Mouse (Mus musculus) erythroblast, adult 5-6 weeks (primary cell): Measurements from ENCODE around the gene Dock1. TPM values are rescaled to one million over a fixed set of nuclear protein-coding genes. Genes with fewer than 3 reads are reported as not detected.

Experiments used
- ATAC-seq: replicated peaks from 2 replicates; pipeline ENCODE4 v1.8.0; 2016; ENCODE audit warnings: moderate number of reproducible peaks, mild to moderate bottlenecking, moderate TSS enrichment, inconsistent platforms; ENCODE audit not compliant: poor library complexity, low FRiP score, severe bottlenecking
- total RNA-seq, 2 experiments: library from RNA; stranded (forward) in 1 of 2; stranded (reverse) in 1 of 2; fragments of 150-400 nt in 1 of 2; fragments of 200-764, 138-1000 nt in 1 of 2; gene quantifications; 2 replicates each; pipeline versions ENCODE4 v1.2.3 to v1.2.4; 2015 to 2017; ENCODE audit warnings: low replicate concordance in 2 of 2

The Dock1 gene
- total RNA-seq, 2 experiments from 2014 or later, result 3.1 to 3.8 TPM

DNA sequence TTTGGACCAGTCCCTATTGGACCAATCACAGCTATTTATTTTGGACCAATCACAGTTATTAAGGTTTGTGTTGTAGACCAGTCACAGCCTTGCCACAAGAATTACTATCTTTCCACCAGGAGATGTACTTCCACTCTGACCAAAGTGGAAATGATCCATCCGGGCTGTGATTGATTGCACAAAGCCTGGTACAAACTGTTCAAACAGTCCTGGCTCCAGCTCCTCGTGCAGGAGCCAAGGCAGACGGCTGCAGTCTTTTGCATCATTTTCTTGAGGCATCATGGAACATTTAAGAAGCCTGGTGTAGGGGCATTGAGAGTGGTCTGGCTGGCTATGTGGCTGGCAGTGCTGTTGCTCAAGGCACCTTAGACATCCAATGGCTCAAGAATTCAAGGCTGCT, 358.7 kb downstream of the Dock1 start:
- ATAC-seq, result no peak

DNA sequence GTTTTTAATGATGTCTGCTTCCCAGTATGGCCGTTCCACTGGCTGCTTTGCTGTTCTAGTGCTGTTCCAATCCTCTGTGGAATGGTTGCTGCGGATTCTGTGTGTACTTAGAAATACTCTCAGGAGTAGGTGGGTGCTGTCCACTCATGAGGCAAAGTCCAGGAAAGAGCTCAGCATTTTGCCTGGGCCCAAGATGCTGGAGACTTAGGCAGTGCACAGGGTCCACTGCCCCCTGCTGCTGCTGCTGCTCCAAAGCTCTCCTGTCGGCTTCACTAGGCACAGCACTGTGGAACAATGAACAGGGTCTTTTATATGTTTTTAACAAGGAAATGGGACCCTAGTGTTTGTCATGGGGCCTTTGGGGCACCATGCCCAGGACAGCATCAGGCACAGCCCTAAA, 361.0 kb downstream of the Dock1 start:
- no peak for ATAC-seq

DNA sequence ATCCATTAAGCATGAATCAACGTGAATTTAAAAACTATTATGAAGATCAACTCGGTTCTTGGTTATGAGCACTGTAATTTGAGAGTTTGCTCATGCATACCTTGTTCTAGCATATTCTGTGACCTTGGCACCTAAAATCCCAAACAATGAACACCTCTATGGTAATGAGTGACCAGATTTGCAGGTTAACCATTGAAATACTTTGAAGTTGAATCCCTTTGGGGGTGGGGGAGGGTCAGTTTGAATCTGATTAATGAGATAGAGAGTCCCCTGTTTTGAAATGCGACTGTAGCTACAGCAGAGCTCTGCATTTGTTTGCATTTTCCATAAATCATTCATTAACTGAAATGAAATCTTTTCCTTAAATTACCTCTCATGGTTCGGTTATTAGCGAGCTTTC, 364.4 kb downstream of the Dock1 start:
- ATAC-seq, result no peak

DNA sequence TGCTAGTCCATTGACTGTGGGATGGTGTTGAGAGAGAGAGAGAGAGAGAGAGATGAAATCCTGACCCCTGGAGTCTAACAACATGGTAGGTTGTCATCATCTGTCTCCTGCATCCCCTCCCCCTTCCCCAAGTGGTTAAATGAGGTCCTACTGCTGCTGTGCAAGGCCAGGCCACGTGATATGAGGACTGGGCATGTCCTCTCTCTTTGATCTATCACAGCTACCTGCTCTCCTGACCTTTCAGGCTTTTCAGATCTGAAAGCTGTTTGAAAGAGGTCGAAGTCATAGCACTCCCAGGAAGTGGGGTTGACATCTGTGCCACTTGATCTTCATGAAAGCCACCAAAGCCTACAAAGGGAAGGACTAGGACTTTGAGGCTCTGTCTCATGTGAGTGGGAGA, 365.2 kb downstream of the Dock1 start:
- no peak for ATAC-seq

DNA sequence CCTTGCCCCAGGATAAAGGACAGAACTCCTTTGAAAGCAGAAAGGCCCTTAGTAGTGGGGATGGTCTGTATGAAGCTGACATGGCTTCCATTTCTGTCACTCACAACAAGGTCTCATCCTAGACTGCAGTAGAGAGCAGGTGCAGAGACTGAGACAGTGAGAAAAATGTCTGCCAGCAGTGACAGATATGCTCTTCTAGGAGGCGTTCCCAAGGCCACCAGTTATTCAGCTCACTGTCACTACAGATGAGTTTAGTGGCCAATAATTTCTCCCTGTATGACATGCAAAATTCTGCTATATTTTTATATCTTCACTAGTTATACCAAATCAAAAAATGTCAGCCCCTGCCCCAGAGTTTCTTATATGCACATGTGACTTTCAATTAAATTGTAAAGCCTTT, 368.5 kb downstream of the Dock1 start:
- ATAC-seq, result no peak

DNA sequence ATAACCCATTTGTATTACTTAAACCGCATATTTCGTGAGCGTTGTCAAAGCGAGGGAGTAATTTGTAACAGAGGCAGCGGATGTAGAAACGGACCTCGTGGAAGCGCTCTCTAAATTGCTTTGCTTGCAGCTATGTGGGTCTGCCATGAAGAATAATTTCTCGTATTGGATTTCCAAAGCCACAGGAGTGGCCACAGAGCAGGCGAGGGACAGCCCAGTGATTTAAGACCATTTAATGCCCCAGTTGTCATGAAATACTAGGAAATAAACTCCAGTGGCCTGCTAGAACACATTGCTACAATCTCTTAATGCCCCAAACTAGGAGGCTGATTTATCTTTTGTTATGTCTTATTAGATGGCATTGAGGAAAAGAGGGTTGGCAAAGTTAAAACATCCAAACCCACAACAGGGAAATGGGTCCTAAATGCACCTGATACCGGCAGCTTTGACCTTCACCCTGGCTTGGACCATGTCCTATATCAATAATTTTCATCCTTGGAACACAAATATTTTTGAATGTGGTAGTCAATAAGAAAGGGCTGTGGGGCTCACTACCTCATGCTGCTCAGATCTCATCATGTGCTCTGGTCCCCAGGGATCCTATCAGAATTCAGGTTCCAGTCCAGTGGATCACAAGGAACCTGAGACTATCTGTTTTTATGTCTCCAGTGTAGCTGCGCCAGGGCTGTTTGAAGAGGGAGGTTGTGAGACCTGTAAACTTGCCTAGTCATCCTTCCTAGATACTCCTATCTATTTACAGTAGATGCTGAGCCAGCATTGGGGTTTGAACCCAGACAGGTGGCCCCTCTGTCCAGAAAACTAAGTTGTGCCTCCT, 373.7 kb downstream of the Dock1 start:
- ATAC-seq, result no peak

DNA sequence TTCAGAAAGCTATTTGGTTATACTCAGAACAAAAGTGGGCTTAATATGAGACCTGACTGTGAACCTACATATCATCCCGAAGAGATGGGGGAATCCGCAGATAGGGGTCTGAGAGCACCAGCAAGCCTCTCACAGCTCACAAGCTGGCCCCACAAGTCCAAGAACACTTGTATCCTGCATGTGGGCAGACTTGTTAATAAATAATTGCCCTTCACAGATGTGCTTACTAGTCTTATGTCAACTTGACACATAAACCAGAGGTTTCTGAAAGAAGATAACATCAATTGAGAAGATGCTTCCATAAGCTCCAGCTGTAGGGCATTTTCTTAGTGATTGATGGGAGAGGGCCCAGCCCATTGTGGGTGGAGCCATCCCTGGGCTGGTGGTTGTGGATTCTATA, 379.0 kb downstream of the Dock1 start:
- no peak for ATAC-seq

DNA sequence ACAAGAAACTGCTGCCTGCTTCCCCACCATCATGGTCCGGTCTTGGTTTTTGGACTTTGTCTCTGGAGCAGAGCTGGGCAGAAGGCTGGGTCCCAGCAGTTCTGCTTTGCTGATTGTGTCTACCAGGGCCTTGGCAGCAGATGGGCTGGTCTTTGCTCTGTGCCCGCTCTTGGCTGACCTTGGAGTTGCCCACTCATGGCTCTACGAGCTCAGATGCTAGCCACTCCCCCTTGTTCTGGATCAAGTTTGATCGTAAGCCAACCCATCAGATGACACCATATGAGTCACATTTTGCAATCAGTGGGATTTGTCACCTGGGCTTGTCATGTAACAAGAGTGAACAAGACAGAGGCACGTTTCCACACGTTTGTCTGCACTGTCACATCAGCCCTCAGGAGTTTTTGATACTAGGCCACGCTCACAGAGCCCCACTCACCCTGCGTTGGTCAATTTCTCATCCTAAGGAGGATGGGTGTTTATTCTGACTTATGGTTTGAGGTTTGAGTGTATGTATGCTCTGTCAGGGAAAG, 382.8 kb downstream of the Dock1 start:
- ATAC-seq, result no peak

DNA sequence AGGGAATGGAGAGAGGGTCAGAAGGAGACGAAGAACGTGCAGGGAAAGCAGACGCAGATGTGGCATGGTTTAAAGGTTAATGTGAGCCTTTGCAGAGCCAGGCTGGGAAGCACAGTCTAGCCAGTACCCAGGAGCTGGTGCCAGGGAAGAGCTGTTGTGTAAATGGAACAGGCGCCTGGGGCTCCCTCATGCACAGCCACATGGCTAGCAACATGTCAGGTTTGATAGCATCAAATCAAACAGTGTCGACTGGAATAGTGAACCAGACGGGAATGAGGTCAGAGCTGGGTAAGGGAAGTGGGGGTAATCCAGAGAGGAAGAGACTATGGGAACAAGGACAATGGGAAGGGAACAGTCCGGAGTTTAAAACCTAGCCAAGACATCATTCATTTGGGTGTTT, 384.2 kb downstream of the Dock1 start:
- no peak for ATAC-seq

DNA sequence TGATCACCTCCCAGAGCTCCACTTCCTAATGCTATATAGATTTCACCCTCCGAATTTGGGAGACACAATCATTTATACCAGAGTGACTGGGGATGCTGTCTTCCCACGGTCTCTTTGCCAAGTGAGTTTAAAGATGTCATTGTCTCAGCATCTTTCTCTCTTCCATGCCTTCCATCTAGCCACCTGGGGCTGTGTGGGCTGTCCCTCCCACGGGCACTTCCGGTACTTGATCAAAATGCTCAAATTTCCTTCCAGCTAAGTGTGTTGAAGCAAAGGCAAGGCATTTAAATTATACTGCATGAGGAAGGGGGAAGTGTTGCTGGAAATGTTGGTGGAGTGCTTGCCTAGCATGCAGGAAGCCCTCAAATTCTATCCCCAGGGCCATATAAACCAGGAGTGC, 388.6 kb downstream of the Dock1 start:
- no peak for ATAC-seq

DNA sequence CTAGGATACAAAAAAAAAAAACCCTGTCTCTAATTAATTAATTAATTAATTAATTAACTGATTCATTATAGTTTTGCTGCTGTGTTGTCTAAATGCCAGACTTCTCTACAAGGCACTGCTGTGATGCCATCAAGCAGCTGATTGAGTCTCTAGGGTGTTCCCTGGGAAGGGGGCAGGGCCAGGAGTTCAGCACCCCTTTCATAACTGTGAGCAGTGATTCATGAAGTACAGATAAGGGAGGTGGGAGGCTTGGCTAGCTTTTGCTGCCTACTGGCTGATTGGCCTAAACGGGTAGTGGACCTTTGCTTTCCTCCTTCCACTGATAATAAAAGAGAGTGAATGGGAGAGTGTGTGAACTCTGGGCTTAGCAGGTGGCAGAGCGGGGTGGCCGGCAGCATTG, 389.1 kb downstream of the Dock1 start:
- ATAC-seq, result no peak

DNA sequence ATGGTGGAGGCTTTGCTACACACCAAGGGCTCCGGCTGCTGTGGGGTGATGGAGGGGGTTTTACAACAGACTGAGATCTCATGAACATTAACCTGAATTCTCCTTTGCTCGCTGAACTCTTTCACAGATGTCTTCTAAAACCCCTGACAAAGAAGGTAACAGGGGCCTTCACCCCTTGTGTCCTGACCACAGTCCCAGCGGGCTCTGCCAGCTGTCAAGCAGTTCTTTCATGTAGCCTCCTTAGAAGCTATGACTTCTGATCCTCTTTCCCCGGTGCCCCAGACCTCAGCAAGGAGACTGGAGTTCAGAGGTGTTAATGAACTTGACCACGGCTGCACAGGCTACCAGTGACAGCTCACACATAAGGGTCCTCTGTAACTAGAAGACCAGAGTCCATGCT, 393.4 kb downstream of the Dock1 start:
- ATAC-seq, result no peak

DNA sequence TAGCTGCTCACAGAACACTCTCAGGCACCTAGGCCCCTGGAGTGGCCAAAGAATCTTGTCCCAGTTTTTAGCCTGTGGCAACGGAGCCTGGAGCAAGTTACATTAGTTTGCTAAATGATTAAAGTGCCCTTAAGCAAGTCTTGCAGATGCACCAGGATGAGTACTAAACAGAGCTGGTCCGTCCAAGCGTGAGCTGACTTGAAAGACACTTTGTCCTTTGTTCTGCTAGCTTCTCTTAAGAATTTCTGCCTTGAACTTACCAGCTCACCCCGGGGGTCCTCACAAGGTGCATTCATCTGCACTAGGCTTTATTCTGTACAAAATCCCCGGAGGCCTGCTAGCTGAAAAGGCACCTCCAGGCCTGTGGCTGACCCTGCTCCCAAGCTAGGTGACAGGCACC, 394.8 kb downstream of the Dock1 start:
- no peak for ATAC-seq

DNA sequence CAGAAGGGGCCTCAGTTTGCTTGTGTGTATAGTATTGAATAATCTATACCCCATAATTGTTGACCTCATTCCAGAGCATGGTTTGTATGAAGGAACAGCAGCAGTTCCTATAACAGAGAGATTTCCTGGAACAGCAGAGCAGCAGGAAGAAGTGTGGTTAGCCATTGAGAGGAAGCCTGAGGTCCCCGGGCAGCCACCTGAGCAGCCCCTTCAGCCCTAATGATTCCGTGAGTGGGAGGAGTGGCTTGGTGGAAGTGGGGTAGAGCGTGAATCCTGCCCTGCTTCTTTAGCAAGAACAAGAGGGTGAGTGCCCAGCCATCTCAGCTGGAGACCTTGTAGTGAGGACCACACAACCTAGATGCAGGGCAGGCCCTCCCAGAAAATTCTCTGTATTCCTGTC, 398.4 kb downstream of the Dock1 start:
- no peak for ATAC-seq

DNA sequence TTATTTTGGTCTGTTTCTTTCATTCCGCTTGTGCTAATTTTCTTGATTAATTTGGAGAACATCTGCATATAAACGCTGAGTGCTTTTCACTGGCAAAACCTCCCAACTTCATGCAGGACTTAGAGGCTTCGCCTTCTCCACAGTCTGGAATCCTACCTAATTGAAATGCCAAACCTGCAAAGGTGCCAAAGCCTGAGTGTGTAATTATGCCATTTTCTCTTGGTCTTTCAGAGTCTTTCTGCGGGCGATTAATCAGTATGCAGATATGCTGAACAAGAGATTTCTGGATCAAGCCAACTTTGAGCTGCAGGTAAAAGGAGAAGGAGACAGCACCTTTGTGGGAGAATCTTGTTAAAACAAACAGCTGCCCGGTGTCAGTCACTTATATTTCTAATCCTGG, 406.4 kb downstream of the Dock1 start:
- ATAC-seq, result no peak

DNA sequence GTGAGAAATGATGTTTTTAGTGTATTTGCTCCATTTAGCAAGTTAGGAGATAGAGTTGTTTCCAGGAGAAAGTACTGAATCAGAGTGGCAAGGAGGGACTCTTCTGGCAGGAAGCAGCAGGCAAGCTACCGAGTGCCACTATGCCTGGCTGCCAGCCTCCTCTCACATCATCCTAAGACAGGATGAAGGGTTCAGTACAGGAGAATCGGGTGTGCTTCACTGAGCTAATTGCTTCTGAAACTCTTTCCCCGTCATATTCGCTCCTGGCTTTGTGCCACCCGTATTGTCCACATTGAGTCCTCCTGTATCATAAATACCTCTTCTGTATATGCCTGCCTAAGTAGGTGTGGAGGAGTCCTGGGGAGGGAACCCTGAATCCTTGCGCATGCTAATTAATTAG, 406.9 kb downstream of the Dock1 start:
- no peak for ATAC-seq

DNA sequence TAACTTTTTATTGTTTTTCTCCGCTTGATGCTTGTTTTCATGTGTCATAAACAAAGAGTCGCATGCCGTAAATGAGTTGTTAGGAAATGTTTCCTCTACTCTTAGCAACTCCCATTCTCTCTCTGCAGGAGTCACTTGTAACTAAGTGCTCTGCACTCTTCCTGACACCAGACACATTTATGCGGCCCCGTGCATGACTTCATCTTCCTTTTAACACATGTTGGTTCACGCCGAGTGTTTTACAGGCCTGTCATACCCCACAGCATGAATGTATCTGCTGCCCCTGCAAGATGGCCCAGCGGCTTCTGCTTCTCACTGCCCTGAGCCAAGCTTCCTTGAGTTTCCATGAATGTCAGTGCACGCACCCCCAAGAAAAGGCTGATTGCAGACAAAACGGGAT, 407.4 kb downstream of the Dock1 start:
- ATAC-seq, result no peak

DNA sequence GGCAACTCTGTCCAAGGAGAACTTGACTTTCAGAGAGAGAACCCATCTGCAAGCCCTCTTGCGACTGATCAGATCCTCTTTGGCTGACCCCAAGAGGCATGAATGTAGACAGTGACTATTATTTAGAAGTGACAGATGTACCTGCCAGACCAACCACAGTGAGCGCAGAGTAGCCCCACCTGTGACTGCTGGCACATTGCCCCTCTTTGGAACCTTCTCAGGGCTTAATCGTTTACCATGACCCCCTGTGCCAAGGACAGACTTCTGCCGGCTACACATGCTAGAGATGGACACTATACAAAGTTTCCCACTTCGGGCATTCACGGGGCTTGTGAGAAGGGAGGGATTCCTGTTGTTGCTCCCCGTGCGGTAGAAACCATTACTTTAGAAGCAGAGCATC, 413.0 kb downstream of the Dock1 start:
- no peak for ATAC-seq

DNA sequence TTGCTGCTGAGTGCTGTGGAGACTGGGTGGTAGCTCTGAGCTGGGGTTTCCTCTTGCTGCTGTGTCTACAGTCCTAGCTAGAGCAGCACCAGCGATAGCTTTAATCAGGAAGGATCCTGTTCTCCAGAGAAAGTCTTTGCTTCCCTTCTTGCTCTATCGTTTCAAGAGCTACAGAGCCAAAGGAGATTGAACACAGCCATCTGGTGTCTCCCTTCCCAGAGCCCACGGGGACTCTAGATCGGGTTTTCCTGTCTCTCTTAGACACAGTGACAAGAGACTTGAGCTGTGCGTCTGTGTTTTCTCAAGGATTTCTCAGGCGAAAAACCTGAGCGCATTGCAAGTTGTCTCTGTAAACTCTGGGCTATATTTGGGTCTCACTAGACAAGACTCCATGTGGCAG, 413.6 kb downstream of the Dock1 start:
- no peak for ATAC-seq

DNA sequence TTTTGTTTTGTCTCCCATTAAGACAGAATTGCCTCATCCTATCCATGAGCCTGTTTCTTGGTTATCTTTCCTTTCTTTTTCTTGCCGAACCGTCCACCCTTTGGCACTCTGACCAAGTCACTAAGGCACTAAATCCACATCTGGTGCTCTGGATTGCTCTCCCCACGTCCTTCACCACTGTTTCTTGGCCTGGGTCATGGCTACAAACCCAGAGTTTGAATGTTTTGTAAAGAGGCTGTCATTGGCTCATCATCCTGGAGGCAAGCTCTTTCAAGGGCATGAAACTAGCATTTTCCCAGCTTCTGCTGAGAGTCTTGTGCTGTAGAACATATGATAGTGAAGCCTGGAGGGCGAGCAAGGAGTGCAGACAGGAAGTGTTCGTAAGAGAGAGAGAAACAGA, 416.1 kb downstream of the Dock1 start:
- no peak for ATAC-seq

DNA sequence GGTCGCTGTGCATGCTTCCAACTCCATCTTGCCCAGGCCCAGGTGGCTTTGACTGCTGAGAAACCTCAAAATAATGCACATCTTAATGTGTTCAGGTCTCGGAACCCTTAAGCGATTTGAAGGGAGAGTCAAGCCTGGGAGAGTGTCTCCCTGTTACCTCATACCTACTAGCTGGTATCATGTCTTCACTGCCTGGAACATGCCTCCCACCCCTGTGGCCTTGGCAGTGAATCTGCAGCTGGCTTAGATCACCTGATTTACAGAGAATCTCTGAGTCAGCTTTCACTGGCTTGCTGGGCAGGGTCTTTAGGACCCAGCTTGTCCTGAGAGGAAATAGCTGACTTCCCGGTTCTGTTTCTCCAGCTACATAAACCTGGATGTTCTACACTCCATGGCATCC, 419.2 kb downstream of the Dock1 start:
- ATAC-seq, result no peak

DNA sequence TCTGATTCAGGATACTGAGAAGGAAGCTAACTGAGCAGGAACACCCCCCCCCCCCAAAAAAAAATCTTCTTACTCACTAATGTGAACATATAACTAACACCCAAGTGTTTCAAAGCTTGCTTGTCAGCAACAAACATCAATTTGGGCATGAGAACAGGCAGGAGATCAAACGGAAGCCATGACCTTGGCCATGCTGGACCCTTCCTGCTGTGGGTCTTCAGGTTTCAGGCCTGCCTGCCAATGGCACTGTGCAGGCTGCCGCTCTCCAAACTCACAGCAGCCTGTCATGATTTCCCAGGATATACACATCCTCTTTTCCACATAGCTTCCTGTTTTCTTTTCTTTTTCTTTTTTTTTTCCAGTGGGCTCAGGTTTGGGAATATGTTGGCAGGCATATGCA, 423.4 kb downstream of the Dock1 start:
- ATAC-seq, result no peak
